Mouse (Mus musculus): ENCODE measurements around the gene Nup188.

Gene Nup188

GRCm38 (mm10) chr2:30386913-30387312 lies 100.7 kb downstream of the Nup188 start:
- no peak for DNase-seq (ENCODE audit: low spot score)

GRCm38 (mm10) chr2:30389000-30389399 lies 102.8 kb downstream of the Nup188 start:
- DNase-seq (ENCODE audit: low spot score): no peak

DNA sequence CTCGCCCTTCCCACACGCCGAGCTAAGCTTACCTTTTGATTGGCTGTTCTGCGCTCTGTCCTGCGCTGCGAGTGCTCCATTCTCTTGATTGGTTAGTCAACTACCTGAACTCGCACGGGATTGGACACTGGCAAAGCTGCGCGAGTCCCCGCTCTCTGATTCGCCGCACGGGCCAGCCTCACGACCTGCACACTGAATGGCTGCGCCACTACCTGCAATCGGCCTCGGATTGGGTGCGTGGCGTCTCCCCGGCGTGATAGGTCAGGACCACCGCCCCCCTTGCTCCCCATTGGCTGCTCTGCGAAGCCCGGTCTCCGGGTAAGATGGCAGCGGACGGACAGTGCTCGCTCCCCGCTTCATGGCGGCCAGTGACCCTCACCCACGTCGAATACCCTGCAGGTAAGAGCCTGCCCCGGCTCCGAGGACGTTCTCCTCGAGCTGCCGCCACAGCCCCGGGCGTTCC lies 105.9 kb downstream of the Nup188 start, which contains the start of gene Dolpp1:
TSS of gene Dolpp1 (plus strand) at position 141 of the 463 bp plus-strand sequence.
- peak; percentile 98 for DNase-seq (ENCODE audit: low spot score)

GRCm38 (mm10) chr2:30392577-30393369 lies 106.6 kb downstream of the Nup188 start:
- peak; percentile 91 for DNase-seq (ENCODE audit: low spot score)

DNA sequence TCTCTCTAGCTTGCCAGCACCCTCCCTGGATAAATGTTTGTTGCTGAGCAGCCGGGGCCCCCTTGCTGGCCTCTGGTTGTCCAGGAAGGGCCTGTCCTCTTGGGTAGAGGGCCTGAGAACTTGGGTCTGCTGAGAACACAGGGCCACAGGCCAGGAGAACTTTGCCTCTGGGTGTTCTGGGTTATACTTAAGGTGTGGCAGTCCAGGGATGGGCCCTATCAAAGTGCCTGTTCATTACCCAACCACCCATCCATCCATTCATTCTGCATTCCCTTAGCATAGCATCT lies 107.1 kb downstream of the Nup188 start:
- DNase-seq (ENCODE audit: low spot score): no peak
